Mouse (Mus musculus): ENCODE measurements around the gene P4ha1. TPM values are rescaled to one million over a fixed set of nuclear protein-coding genes. Genes with fewer than 3 reads are reported as not detected.
"Not testable (repeated sequence)": the region's sequence is repeated elsewhere in the genome, so short reads cannot be mapped to it uniquely, and the experiment has no call there.

P4ha1 gene
- total and polyA plus RNA-seq, 3 experiments: 7.6 to 79.9 (median 44.4) TPM

DNA sequence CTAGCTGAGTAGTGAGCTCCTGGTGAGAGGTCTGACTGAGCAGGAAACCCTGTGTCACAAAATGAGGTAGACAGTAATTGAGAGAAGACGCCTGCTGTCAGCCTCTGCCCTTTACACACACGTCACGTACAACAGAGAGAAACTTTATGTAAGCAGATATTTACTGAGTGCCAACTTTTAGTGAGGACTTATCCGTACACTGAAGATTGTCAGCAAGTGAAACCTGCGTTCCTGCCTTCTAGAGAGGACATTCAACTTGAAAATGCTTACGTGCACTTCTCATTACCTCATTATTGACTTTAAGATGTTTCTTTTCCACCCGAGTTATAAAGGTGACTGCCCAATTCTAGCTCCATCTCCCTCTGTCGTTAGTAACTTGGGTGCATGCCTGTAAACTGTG is 45.6 kb downstream of the P4ha1 start:
- no peak for DNase-seq

DNA sequence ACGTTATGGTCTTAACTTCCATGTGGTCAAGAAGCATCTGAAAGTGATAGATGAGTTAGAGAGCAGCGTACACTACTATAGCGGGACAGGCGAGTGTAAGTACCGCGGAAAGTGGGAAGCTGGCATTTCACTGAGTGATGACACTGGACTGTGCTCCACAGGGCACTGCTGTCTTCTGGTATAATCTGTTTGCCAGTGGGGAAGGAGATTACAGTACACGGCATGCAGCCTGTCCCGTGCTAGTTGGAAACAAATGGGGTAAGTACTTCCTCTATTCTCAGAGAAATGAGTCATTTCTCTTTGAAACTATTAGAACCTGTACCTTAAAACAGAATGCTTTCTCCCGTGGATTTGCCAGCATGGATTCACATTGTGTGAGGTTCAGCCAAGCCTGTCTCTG is 46.3 kb downstream of the P4ha1 start:
- DNase-seq: no peak

DNA sequence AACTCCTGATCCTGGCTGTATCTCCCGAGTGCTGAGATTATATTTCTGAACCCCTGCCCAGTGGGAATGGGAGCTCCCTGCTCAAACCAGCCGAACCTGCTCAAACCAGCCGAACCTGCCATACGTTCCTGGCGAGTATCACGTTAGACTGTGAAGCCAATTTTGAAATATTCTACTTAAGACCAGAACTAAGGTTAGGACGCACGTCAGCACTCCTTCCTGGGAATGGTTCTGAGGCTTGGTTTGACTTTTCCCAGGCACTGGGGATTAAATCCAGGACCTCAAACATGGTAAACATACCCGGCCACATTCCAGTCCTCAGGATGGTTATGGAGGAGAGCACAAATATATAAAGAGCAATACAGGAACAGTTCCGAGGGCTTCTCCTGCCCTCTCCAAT is 54.8 kb downstream of the P4ha1 start:
- DNase-seq: no peak

DNA sequence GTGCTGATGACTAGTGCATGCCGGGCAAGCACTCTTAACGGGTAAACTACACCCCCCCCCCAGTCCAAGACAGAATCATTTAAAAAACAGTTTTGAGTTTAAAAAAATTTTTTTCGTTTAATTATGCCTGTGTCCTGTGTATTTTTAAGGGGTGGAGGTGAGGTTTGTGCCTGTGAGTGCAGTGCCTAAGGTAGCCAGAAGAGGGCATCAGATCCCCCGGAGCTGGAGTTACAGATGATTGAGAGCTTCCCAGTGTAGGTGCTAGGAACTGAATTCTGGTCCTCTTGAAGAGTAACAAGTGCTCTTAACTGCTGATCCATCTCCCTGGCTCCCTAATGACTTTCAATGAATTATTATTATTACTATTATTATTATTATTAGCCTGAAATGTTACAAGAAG is 55.6 kb downstream of the P4ha1 start:
- DNase-seq: no peak

DNA sequence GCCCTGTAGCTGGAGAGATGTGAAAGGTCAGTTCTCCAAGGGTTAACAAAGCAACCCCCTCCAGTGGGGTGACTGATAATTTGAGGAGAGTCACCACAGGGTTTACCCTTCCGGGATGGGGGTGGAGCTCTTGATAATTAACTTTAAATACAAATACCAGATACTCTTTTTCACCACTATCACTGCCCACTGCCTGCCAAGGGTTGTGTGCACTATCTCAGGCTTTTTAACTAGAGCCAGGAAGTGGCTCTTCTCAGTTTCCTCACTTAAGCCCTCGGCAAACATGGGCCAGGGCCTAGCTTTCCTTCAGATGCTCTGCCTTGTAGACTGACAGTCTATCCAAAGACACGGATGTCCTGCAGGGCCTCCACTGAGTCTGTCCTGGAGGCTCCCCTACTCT is 56.8 kb downstream of the P4ha1 start:
- no peak for DNase-seq

DNA sequence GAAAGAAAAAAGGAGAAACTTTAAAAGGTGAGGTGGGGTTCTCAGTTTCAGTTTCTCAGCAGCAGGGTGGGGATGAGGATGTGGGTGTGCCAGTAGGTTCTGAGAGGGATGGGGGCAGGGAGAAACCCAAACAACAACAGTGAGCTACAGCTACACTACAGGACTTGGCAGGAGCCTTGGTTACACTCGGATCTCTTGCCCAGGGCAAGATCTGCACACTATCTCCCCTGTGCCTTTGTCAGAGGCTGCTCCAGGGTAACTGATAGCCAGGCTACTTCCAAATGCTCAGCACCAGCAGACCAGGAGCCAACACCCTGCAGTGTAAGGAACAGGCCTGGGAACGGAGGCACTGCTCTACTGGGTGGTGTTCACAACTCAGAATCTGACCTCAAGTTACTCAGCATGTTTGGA is 57.3 kb downstream of the P4ha1 start:
- DNase-seq: no peak

DNA sequence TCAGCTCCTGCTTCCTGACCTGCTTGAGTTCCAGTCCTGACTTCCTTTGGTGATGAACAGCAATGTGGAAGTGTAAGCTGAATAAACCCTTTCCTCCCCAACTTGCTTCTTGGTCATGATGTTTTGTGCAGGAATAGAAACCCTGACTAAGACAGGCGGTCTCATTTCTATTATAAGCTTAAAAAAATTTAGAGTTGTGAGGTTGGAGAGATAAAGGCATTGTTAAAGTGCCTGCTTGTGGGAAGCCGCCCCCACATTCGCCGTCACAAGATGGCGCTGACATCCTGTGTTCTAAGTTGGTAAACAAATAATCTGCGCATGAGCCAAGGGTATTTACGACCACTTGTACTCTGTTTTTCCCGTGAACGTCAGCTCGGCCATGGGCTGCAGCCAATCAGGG is 58.5 kb downstream of the P4ha1 start:
- DNase-seq: not testable (repeated sequence)

DNA sequence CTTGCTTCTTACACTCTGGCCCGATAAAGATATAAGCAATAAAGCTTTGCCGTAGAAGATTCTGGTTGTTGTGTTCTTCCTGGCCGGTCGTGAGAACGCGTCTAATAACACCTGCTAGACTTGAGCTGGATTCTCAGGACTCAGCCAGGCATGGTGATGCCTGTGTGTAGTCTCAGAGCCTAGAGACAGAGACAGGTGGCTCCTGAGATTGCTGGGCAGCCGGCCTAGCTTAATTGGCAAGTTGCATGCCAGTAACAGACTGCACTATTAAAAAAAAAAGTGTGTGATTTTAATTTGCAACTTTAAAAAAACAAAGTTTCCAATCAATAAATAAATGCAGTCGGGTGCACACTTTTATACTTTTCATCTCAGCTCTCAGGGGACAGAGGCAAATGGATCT is 63.9 kb downstream of the P4ha1 start:
- DNase-seq: no peak

DNA sequence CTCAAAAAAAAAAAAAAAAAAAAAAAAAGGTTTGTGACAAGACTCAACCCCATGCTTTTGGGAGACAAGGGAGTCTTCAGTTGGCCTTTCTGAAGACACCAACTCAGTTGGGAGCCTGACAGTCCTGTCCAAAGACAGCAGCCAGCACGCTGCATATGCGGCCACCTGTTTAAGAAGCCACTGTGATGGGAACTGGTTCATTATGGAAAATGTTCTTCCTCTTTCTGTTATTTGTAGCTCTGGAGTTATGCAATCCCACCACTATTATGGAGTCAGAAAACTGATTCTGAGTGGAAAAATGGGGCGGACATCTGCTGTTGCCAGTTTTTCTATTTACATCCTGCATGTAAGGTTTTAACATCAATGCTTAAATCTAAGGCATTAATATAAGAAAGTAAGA is 66.6 kb downstream of the P4ha1 start:
- DNase-seq: no peak

DNA sequence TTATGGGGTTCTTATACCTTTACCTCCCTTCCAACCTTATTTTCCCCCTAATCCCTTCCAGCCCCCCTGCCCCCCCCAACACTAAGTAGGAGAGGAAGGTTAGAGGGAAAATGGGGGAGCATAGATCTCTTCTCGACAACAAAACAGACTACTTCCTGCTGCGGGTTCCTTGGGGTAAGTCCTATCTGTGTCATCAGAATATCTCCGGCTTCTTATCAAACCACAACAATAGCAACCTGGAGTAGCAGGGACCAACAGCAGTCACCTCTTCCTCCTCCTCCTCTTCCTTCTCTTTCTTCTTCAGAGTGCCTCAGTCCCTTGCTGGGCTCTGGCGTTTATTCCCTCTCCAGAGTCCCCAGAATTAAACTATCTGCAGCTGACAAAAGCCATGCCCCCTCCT is 68.8 kb downstream of the P4ha1 start:
- DNase-seq: no peak

DNA sequence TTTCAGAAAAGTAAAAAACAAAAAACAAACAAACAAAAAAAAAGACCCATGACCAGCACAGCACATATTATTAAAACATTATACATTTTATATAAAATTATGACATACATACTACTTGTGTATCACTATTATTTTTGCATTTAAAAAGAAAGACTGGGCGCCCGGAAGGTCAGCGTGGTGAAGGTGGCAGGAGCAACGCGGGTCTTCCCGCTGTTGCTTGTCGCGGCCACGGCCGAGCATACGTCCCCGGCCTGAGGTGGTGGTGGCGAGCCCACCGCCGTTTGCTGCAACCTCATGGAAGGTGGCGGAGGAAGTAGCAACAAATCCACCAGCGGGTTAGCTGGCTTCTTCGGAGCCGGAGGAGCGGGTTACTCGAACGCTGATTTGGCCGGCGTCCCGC is 72.4 kb downstream of the P4ha1 start, which contains the start of gene Gm10273:
Gene Gm10273 (plus strand): TSS at position 172 of the 400 bp plus-strand sequence.
- not testable (repeated sequence) for DNase-seq

DNA sequence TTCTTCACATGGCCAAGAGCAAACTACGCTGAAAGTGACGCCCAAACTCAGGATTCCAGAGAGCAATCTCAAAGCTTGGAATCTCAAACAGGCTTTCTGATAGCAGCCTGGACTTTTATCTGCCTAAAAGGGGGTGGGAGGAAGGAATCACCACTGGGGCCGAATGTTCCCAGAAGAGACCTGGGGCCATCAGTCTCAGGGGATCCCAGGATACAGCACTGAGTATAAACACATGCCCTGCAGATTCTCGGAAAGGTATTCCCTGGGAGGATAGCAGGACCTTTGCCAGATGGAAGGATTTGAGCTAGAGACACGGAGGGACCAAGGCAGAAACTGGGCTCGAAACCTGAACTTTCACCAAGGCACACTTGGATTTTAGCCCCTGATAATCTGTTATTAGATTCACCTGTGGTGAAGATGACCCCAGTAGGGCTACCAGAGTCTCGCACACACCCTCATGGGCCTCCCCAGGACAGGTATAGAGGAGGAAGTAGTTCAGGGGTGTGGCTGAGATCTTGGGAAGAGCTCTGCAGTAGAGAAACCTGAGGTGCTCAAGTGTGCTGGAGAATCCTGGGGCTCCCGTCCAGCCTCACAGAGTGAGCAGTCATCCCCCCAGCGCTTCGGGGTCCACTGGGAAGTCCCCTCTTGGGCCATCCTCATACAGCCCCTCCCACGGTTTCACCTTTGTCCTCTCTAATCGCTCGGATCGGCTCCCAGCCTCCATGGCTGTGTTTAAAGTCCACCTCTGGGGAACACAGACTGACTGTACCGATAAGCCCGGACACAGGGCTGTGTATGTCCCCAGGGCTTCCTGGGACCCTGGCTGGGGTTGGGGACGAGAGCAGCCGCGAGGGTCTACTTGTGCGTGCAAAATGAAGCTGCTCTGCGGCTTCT is 80.0 kb downstream of the P4ha1 start, which contains the start of gene Pla2g12b:
Gene Pla2g12b (plus strand): TSS at position 762 of the 894 bp plus-strand sequence.
- DNase-seq: no peak

DNA sequence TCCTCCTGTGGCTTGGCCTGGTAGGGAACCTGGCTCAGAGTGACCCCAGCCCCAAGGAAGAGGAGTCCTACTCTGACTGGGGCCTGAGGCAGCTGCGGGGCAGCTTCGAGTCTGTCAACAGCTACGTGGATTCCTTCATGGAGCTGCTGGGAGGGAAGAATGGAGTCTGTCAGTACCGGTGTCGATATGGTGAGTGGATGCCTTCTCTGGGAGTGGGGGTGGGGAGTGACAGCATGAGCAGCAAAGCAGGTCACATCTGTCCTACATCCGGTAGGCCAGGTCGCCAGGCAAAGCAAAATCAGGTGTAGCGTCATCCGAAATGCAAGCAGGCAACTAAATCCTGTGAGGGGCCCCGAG is 80.7 kb downstream of the P4ha1 start:
- no peak for DNase-seq

DNA sequence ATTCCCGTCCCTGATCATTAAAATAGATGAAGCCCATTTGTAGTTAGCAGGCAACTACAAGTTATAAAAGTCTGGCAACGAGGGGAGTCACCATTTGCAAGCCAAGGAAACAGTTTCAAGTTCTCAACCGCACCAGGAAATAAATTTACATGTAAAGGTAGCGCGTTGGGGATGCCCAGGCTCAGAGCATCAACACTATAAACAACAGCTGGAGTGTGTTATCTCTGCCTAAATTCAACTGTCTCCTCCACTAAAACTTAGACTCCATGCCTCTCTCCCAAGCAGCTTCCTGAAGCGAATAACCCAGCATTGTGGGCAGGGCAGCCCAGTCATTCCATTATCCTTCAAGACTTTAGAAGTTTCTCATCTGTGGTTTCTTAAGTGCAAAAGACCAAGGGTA is 85.4 kb downstream of the P4ha1 start:
- no peak for DNase-seq

DNA sequence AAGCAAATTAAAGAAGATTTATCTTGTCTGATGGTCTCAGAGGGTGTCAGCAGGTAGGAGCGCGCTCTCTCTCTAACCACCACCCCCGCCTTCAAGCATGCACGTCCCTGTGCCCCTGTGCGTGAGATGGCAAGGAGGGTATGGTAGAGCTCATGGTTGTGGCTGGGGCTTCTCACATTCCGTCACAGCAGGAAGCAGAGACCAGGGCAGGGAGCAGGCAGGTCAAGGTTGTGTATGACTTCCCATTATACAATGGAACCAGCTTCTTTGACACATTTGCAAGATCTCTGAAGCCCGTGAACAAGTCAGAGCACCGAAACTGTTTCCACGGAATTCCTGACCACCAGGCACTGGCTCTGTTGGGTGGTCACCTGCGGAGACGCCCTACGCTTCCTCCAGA is 87.2 kb downstream of the P4ha1 start:
- no peak for DNase-seq

DNA sequence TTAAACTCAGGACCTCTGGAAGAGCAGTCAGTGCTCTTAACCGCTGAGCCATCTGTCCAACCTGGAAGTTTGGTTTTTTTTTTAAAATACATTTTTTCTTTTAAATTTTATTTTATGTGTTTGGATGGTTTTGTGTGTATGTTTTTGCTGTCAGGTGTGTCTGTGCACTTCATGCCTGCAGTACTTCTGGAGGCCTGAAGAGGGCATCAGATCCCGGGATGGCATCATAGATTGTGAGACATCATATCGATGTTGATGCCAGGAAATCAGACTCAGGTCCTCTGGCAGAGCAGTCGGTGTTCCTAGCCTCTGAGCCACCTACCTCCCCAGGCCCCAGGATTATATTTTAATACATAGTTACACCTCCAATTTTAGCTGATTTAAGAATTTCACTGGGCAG is 90.6 kb downstream of the P4ha1 start:
- DNase-seq: no peak

DNA sequence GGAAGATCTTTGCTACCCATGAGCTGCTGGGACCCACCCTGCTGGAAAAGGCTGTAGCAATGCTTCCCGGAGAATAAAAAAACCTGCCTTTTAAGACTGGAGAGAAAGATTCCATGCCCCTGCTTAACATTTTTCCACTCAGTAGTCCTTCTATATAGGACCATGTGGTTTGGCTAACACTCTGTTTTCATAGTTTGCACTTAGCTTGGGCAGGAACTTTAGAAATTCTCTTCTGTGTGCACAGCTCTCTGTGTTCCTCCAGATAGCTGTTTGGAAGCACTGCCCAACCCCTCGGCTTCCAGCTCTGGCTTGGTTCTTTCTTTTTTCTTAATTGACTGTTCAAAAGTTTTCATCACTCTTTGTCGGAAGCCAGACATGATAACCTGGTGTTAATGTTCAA is 93.5 kb downstream of the P4ha1 start:
- no peak for DNase-seq

DNA sequence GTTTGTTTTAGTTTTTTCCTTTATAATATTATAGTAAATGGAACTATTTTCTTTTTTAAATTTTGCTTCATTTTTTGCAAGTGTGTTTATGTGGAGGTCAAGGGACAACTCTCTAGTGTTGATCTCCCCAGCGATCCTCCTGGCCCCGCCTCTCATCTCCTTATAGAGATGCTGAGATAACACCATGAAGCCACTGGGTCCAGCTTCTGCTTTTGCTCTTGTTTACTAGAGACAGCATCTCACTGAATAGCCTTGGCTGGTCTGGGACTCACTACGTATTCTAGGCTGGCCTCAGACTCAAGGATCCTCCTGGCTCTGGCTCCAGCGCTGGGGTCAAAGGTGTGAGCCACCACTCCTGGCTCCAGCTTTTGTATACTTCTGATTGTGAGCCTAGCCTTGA is 96.4 kb downstream of the P4ha1 start:
- no peak for DNase-seq

Other genes with a start within 250 kb of the P4ha1 start
- gene Sept10, start 101.4 kb upstream of the P4ha1 start, total RNA-seq (2021): 10 to 100 TPM; 40.9 to 48.2 TPM
- 8.0 and 8.3 TPM in 2 replicates for gene Sept10, start 101.4 kb upstream of the P4ha1 start, polyA plus RNA-seq (2012; rRNA removed)
- 10 to 100 TPM; 29.8 to 45.9 TPM for gene Sowahc, start 101.3 kb upstream of the P4ha1 start, total RNA-seq (2021)
- gene Sowahc, start 101.3 kb upstream of the P4ha1 start, polyA plus RNA-seq (2012; rRNA removed): 11.4 and 15.2 TPM in 2 replicates
- gene Gm10273, start 72.3 kb downstream of the P4ha1 start, total RNA-seq (2021): 10 to 100 TPM; 44.3 to 75.4 TPM
- 2.9 and 4.5 TPM in 2 replicates for gene Gm10273, start 72.3 kb downstream of the P4ha1 start, polyA plus RNA-seq (2012; rRNA removed)
- not detected for gene Pla2g12b, start 80.4 kb downstream of the P4ha1 start, total RNA-seq (2021)
- gene Pla2g12b, start 80.4 kb downstream of the P4ha1 start, polyA plus RNA-seq (2012; rRNA removed): not detected in 2 replicates
- 1 to 10 TPM; 3.0 to 3.7 TPM for gene Oit3, start 118.5 kb downstream of the P4ha1 start, total RNA-seq (2021)
- gene Oit3, start 118.5 kb downstream of the P4ha1 start, polyA plus RNA-seq (2012; rRNA removed): 6.1 and 8.8 TPM in 2 replicates